Mouse (Mus musculus) liver, embryonic 16.5 days (tissue): ENCODE data around the gene Elmo3. TPM values are rescaled to one million over a fixed set of nuclear protein-coding genes. Genes with fewer than 3 reads are reported as not detected.

Source experiments
- ATAC-seq: fragments of 200-750 bp; cut with Nextera tagmentation; 2 replicates; pipeline ENCODE4 v1.8.0; 2017; ENCODE audit warnings: low read depth, mild to moderate bottlenecking, moderate number of reproducible peaks, moderate library complexity
- H3K27ac ChIP-seq: fragments of 300-500 bp; sonication (generic); 2 replicates; pipeline ENCODE4 v1.5.1; 2014; ENCODE audit warnings: mild to moderate bottlenecking, low read length
- H3K27me3 ChIP-seq: fragments of 300-500 bp; sonication (generic); 2 replicates; pipeline ENCODE4 v1.6.1; 2014; ENCODE audit warnings: low read depth, low read length, mixed read lengths; ENCODE audit not compliant: control insufficient read depth, insufficient read depth
- H3K36me3 ChIP-seq: fragments of 300-500 bp; sonication (generic); 2 replicates; pipeline ENCODE4 v1.6.1; 2014; ENCODE audit warnings: mild to moderate bottlenecking; ENCODE audit not compliant: control insufficient read depth, insufficient read depth
- H3K4me1 ChIP-seq: fragments of 300-500 bp; sonication (generic); 2 replicates; pipeline ENCODE4 v1.6.1; 2014; ENCODE audit warnings: low read depth, low read length, mixed read lengths; ENCODE audit not compliant: control insufficient read depth
- H3K4me2 ChIP-seq: fragments of 300-500 bp; sonication (generic); 2 replicates; pipeline ENCODE4 v1.6.1; 2014; ENCODE audit warnings: low read depth, low read length, mixed read lengths
- H3K4me3 ChIP-seq: fragments of 300-500 bp; sonication (generic); 2 replicates; pipeline ENCODE4 v1.5.1; 2014; ENCODE audit warnings: low read depth, mild to moderate bottlenecking, low read length
- H3K9ac ChIP-seq: fragments of 300-500 bp; sonication (generic); 2 replicates; pipeline ENCODE4 v1.6.1; 2014; ENCODE audit warnings: low read depth, low read length
- H3K9me3 ChIP-seq: fragments of 300-500 bp; sonication (generic); replicated peaks from 2 replicates; pipeline ENCODE4 v1.6.1; 2016; ENCODE audit warnings: low read length; ENCODE audit not compliant: control insufficient read depth
- WGBS: fragments of 180-500 bp; shearing (Covaris S2); extraction: QIAGEN DNeasy Blood & Tissue Kit; methylation state at CpG from one replicate; pipeline ENCODE4 v1.1.7; 2014; ENCODE audit not compliant: insufficient replicate concordance; 5-methylcytosine and 5-hydroxymethylcytosine counted together
- polyA plus RNA-seq: library from polyadenylated mRNA; unstranded; fragments of >200 nt; fragmentation: Nextera tagmentation; extraction: Ambion mirVana; gene quantifications from 2 replicates; pipeline ENCODE4 v1.2.1, GENCODE M21; 2015

The Elmo3 gene
- polyA plus RNA-seq, result 4.7 and 5.3 TPM in 2 replicates

- peaks cover 79% of the 10 kb centered on the region for H3K36me3 ChIP-seq
- no peaks in the 10 kb centered on the region for H3K9me3 ChIP-seq
- H3K4me2 ChIP-seq, result peak within 1 kb of the TSS; percentile 59
- peak within 1 kb of the TSS; percentile 53 for H3K4me3 ChIP-seq
- H3K27ac ChIP-seq, result peak within 1 kb of the TSS; percentile 60
- 12% methylated on average over 29 of the region's 30 CpGs for WGBS
- peak within 1 kb of the TSS; percentile 49; the same call in 1 of the 2 replicates for H3K9ac ChIP-seq
- H3K27me3 ChIP-seq, result no peaks in the 10 kb centered on the region
- ATAC-seq, result peak; percentile 82
- peaks cover 49% of the 10 kb centered on the region for H3K4me1 ChIP-seq
Observed at GRCm38 (mm10) chr8:105305211-105306145, at the start of gene Elmo3. Elmo3 (plus strand) TSS chr8:105305601.

GRCm38 (mm10) chr8:105257318-105258114 lies 47.9 kb upstream of the Elmo3 start:
- H3K27ac ChIP-seq, result no peak overlapping the region
- no peak overlapping the region for H3K4me3 ChIP-seq
- 0 out of 2 replicates have a peak, but pooled peaks cover 3% of the 10 kb centered on the region for H3K36me3 ChIP-seq
- H3K9me3 ChIP-seq, result no peaks in the 10 kb centered on the region
- ATAC-seq, result no peak
- no peak overlapping the region for H3K9ac ChIP-seq
- no peak overlapping the region for H3K4me2 ChIP-seq
- WGBS, result 64% methylated on average over 7 of the region's 7 CpGs
- peaks cover 50% of the 10 kb centered on the region for H3K4me1 ChIP-seq
- H3K27me3 ChIP-seq, result peaks cover 21% of the 10 kb centered on the region

GRCm38 (mm10) chr8:105258911-105259720 lies 46.3 kb upstream of the Elmo3 start:
- Histone ChIP-seq H3K9me3 (no peaks in the 10 kb centered on the region), H3K27ac (no peak overlapping the region), H3K36me3 (no peaks in the 10 kb centered on the region), H3K4me3 (peak overlapping the region; percentile 48), H3K4me2 (peak overlapping the region; percentile 69), H3K4me1 (peaks cover 45% of the 10 kb centered on the region), H3K9ac (no peak overlapping the region), H3K27me3 (peaks cover 27% of the 10 kb centered on the region)
- 15% methylated on average over 55 of the region's 55 CpGs for WGBS
- ATAC-seq, result no peak

GRCm38 (mm10) chr8:105259721-105260320 lies 45.6 kb upstream of the Elmo3 start:
- Histone ChIP-seq H3K27ac (no peak overlapping the region), H3K27me3 (peaks cover 27% of the 10 kb centered on the region), H3K4me1 (peaks cover 43% of the 10 kb centered on the region), H3K9ac (no peak overlapping the region), H3K4me3 (peak overlapping the region; percentile 48), H3K4me2 (peak overlapping the region; percentile 69), H3K9me3 (no peaks in the 10 kb centered on the region), H3K36me3 (no peaks in the 10 kb centered on the region)
- WGBS, result 3% methylated on average over 30 of the region's 30 CpGs
- ATAC-seq, result no peak

- no peak for ATAC-seq
- Histone ChIP-seq H3K9ac (no peak overlapping the region), H3K27ac (no peak overlapping the region), H3K4me3 (no peak overlapping the region), H3K4me2 (no peak overlapping the region), H3K9me3 (no peaks in the 10 kb centered on the region), H3K27me3 (peaks cover 27% of the 10 kb centered on the region), H3K4me1 (peaks cover 40% of the 10 kb centered on the region), H3K36me3 (no peaks in the 10 kb centered on the region)
- 71% methylated on average over 7 of the region's 7 CpGs for WGBS
Observed at GRCm38 (mm10) chr8:105260371-105261099, 44.9 kb upstream of the Elmo3 start.

- ATAC-seq, result no peak
- Histone ChIP-seq H3K36me3 (no peaks in the 10 kb centered on the region), H3K4me3 (no peak overlapping the region), H3K9ac (no peak overlapping the region), H3K27me3 (peaks cover 32% of the 10 kb centered on the region), H3K27ac (no peak overlapping the region), H3K4me1 (peaks cover 37% of the 10 kb centered on the region), H3K4me2 (no peak overlapping the region), H3K9me3 (no peaks in the 10 kb centered on the region)
- WGBS, result 64% methylated on average over 12 of the region's 12 CpGs
Observed at GRCm38 (mm10) chr8:105261326-105261980, 43.9 kb upstream of the Elmo3 start.

GRCm38 (mm10) chr8:105263244-105263912 lies 42.0 kb upstream of the Elmo3 start:
- WGBS, result 41% methylated on average over 16 of the region's 16 CpGs
- no peak for ATAC-seq
- H3K27me3 ChIP-seq, result peaks cover 47% of the 10 kb centered on the region
- H3K4me1 ChIP-seq, result peaks cover 37% of the 10 kb centered on the region
- H3K27ac ChIP-seq, result no peak overlapping the region
- H3K4me2 ChIP-seq, result peak overlapping the region; percentile 88
- H3K4me3 ChIP-seq, result peak overlapping the region; percentile 79
- H3K9ac ChIP-seq, result no peak overlapping the region; the same call in 1 of the 2 replicates
- no peaks in the 10 kb centered on the region for H3K9me3 ChIP-seq
- H3K36me3 ChIP-seq, result no peaks in the 10 kb centered on the region
